Mouse (Mus musculus) thymus, adult 2 months (tissue): Measurements from ENCODE around the gene Ppp1r9a.

ENCODE experiments used
- CTCF ChIP-seq: fragments of 200-500 bp; IDR thresholded peaks from 2 replicates; pipeline ENCODE4 v1.5.1; 2012; ENCODE audit warnings: mild to moderate bottlenecking, control low read depth, low read length, moderate library complexity, borderline replicate concordance; ENCODE audit not compliant: control insufficient read depth, poor library complexity, insufficient read depth; ENCODE audit errors: extremely low read depth
- POLR2A ChIP-seq: fragments of 200-500 bp; IDR thresholded peaks from 2 replicates; pipeline ENCODE4 v1.6.1; 2012; ENCODE audit warnings: mild to moderate bottlenecking, low read length, control low read depth, moderate library complexity; ENCODE audit not compliant: control insufficient read depth, poor library complexity, insufficient read depth; ENCODE audit errors: extremely low read depth

DNA sequence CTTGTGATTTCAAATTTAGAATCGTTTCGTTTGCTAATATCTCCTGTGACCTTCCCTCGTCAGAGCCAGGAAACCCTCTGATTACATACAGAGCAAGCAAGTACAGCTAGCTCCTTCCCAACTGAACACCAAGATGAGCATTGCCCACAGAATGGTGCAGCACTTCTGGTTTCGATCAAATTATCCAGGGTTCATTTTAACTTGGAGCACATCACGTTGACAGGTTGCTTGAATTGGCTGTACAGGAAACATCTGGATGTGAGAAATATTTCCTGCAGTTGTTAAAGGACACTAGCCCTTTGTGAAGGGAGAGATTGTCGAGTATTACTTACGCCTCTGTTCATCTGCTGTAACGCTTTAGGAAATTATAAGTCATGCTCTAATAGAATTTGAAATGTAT, 178.4 kb downstream of the Ppp1r9a start:
- TF ChIP-seq POLR2A (no peak), CTCF (no peak)
